Mouse (Mus musculus): Measurements from ENCODE around the gene Dgki. TPM values are rescaled to one million over a fixed set of nuclear protein-coding genes. Genes with fewer than 3 reads are reported as not detected.

Dgki gene
- polyA plus RNA-seq, 1 experiment from 2014 or later = 0.42 TPM

DNA sequence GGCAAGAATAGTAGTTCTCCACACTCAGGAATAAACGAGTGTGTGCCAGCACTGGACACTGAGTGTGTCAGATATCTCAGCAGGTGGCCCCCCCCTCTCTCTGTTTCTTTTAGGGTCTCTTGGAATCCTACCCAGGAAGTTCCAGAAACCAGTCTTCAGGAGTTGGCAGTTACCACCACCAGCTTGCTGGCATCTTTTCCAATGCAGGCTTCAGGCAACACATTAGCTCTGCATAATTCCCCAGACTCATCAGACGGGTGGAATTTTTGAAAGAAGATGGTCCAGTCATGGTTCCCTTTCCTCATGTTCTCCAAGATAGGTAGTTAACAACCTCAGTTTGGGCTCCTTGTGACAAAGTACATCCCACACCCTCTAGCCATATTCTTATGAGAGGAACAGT is 149.5 kb downstream of the Dgki start:
- no peak overlapping the region for H3K9ac ChIP-seq (ENCODE audit: low read depth, low read length)
- H3K27me3 ChIP-seq (replicated peaks; ENCODE audit: control insufficient read depth, insufficient read depth, low read length) = no peaks in the 10 kb centered on the region
- ATAC-seq = no peak
- H3K36me3 ChIP-seq (ENCODE audit: control insufficient read depth, insufficient read depth) = no peaks in the 10 kb centered on the region
- H3K27ac ChIP-seq (ENCODE audit: low read depth, low read length) = no peak overlapping the region
- H3K4me2 ChIP-seq (replicated peaks; ENCODE audit: low read depth) = no peak overlapping the region
- TF ChIP-seq CTCF (IDR thresholded peaks at IDR 0.05; ENCODE audit: low read depth) = no peak
- no peaks in the 10 kb centered on the region for H3K9me3 ChIP-seq (ENCODE audit: control insufficient read depth)
- H3K4me3 ChIP-seq (ENCODE audit: low read depth, low read length) = no peak overlapping the region
- 76% methylated on average over 2 of the region's 2 CpGs for WGBS
- H3K4me1 ChIP-seq (replicated peaks; ENCODE audit: control insufficient read depth, insufficient read depth, low read length) = no peaks in the 10 kb centered on the region

DNA sequence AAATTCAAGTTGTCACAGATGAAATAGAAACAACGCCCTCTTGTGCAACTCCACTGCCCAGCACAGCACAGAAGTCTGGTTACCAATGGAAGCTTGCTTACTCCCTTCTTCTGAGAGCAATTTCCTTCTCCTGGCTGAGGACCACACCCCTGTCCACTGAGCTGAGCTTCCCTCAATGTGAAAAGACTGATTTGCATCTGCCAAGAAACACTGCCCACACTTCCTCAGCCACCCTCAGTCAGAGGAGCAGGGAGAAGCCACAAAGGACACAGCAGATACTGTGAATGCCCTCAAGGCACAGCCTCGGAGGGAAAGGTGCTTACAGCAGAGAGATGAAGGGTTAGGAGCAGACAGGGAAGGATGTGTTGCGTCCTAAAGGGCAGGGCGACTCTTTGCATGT is 149.9 kb downstream of the Dgki start:
- H3K4me1 ChIP-seq (replicated peaks; ENCODE audit: control insufficient read depth, insufficient read depth, low read length) = no peaks in the 10 kb centered on the region
- 64% methylated on average over 4 of the region's 4 CpGs for WGBS
- ATAC-seq = no peak
- no peak overlapping the region for H3K4me3 ChIP-seq (ENCODE audit: low read depth, low read length)
- H3K9me3 ChIP-seq (ENCODE audit: control insufficient read depth) = no peaks in the 10 kb centered on the region
- H3K36me3 ChIP-seq (ENCODE audit: control insufficient read depth, insufficient read depth) = no peaks in the 10 kb centered on the region
- no peak overlapping the region for H3K27ac ChIP-seq (ENCODE audit: low read depth, low read length)
- H3K4me2 ChIP-seq (replicated peaks; ENCODE audit: low read depth) = no peak overlapping the region
- no peak for TF ChIP-seq CTCF (IDR thresholded peaks at IDR 0.05; ENCODE audit: low read depth)
- no peak overlapping the region for H3K9ac ChIP-seq (ENCODE audit: low read depth, low read length)
- no peaks in the 10 kb centered on the region for H3K27me3 ChIP-seq (replicated peaks; ENCODE audit: control insufficient read depth, insufficient read depth, low read length)

DNA sequence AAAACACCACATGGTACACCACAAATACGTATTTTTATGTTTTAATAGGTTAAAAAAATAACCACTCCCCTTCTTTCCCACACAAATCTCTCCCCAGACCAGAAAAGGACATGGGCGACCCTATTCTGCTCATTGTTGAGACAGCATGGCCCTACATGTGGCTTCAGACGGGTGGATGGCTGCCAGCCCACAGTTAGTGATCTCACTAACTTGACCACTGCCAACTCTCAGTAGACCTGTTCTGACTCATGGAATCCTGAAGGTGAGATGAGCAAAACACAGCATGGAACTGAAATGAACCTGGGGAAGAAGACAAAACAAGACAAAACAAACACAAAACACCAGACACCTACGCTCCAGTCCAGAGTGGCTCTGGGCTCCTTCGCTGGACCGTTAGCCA is 150.8 kb downstream of the Dgki start:
- WGBS = 93% methylated on average over 6 of the region's 6 CpGs
- H3K27ac ChIP-seq (ENCODE audit: low read depth, low read length) = no peak overlapping the region
- no peaks in the 10 kb centered on the region for H3K36me3 ChIP-seq (ENCODE audit: control insufficient read depth, insufficient read depth)
- ATAC-seq = no peak
- H3K27me3 ChIP-seq (replicated peaks; ENCODE audit: control insufficient read depth, insufficient read depth, low read length) = no peaks in the 10 kb centered on the region
- no peak overlapping the region for H3K4me2 ChIP-seq (replicated peaks; ENCODE audit: low read depth)
- no peak overlapping the region for H3K9ac ChIP-seq (ENCODE audit: low read depth, low read length)
- no peak for TF ChIP-seq CTCF (IDR thresholded peaks at IDR 0.05; ENCODE audit: low read depth)
- H3K4me1 ChIP-seq (replicated peaks; ENCODE audit: control insufficient read depth, insufficient read depth, low read length) = no peaks in the 10 kb centered on the region
- no peaks in the 10 kb centered on the region for H3K9me3 ChIP-seq (ENCODE audit: control insufficient read depth)
- no peak overlapping the region for H3K4me3 ChIP-seq (ENCODE audit: low read depth, low read length)

DNA sequence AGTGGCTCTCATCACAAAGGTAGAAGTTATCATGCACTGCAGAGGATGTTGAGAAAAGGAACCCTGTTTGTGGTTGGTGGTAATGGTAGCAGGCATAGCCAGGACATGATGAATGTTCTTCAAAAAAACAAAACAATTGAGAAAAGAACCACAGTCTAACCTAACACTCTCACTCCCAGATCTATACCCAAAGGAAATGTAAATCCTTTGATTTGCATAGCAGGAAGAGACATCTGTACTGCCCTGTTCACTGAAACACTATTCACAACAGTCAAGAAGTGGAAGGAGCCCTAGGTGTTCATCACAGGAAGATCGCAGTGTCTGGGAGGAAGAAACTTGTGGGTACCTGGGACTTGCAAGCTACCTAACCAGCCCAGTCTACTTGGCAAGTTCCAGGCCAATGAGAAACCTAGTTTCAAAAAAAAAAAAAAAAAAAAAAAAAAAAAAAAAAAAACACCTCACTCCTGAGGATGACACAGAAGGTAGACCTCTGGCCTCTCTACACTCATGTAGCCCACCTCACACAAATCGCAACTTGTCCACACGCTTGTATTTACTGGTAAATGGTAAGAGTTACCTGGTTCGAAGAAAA is 152.5 kb downstream of the Dgki start:
- H3K4me3 ChIP-seq (ENCODE audit: low read depth, low read length) = no peak overlapping the region
- H3K9me3 ChIP-seq (ENCODE audit: control insufficient read depth) = no peaks in the 10 kb centered on the region
- no peak for TF ChIP-seq CTCF (IDR thresholded peaks at IDR 0.05; ENCODE audit: low read depth)
- no peaks in the 10 kb centered on the region for H3K27me3 ChIP-seq (replicated peaks; ENCODE audit: control insufficient read depth, insufficient read depth, low read length)
- no peaks in the 10 kb centered on the region for H3K36me3 ChIP-seq (ENCODE audit: control insufficient read depth, insufficient read depth)
- H3K9ac ChIP-seq (ENCODE audit: low read depth, low read length) = no peak overlapping the region
- no peak overlapping the region for H3K4me2 ChIP-seq (replicated peaks; ENCODE audit: low read depth)
- 95% methylated on average over 4 of the region's 4 CpGs for WGBS
- H3K27ac ChIP-seq (ENCODE audit: low read depth, low read length) = no peak overlapping the region
- no peak for ATAC-seq
- H3K4me1 ChIP-seq (replicated peaks; ENCODE audit: control insufficient read depth, insufficient read depth, low read length) = no peaks in the 10 kb centered on the region

DNA sequence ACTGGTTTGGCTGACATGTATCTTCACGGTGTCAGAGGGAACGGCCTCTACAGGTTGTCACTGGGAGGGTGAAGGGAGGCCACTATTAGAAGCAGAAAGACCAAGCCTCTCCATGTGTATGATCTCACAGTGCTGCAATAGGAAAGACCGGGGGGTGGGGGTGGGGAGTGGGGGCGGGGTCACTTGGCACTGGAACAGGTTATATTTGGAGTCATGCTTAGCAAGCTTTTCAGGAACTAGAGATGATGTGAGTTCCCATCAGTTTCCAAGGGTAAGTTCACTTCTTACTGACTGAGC is 156.2 kb downstream of the Dgki start:
- no peaks in the 10 kb centered on the region for H3K27me3 ChIP-seq (replicated peaks; ENCODE audit: control insufficient read depth, insufficient read depth, low read length)
- H3K9ac ChIP-seq (ENCODE audit: low read depth, low read length) = no peak overlapping the region
- ATAC-seq = no peak
- no peaks in the 10 kb centered on the region for H3K36me3 ChIP-seq (ENCODE audit: control insufficient read depth, insufficient read depth)
- no peak overlapping the region for H3K4me2 ChIP-seq (replicated peaks; ENCODE audit: low read depth)
- TF ChIP-seq CTCF (IDR thresholded peaks at IDR 0.05; ENCODE audit: low read depth) = no peak
- H3K27ac ChIP-seq (ENCODE audit: low read depth, low read length) = no peak overlapping the region
- no peaks in the 10 kb centered on the region for H3K9me3 ChIP-seq (ENCODE audit: control insufficient read depth)
- H3K4me3 ChIP-seq (ENCODE audit: low read depth, low read length) = no peak overlapping the region
- 35% methylated on average over 4 of the region's 4 CpGs for WGBS
- no peaks in the 10 kb centered on the region for H3K4me1 ChIP-seq (replicated peaks; ENCODE audit: control insufficient read depth, insufficient read depth, low read length)

DNA sequence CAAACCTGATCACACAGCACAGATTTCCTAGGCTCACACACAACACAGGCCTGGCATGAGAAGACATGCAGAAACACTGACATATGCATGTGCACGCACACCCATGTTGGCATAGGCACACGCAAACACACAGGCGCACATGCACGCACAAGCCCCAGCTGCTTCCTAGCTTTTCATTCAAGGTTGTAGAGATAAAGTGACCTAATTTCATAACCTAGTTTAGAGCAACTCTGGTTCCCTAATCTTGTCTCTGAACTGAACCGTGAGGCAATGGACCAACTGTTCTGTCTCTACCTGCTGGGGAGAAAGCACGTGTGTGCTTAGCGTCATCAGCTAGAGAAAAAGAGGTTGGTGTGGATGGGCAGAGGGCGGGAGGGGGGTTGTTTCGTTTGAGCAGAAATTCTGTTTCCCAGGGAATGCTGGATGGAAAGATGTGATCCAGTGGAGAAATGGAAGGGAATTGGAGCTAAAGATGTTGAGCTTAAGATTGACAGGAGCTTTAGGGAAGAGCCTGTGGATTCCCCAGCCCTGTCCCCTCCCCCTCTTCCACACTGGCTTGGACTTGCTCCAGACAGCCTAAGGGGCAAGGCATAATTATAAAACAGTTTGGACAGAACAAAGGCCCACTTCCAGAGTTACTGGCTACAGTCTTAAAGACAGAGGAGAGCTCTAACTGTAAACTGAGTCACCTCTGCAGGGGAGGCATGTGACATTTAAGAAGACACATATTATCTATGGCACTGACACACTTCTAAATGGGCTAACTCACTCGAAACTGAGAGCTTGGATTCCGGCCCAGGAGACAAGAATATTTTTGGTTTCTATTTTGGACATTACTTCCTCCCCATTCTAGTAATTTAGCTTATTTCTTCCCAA is 156.8 kb downstream of the Dgki start:
- no peak for TF ChIP-seq CTCF (IDR thresholded peaks at IDR 0.05; ENCODE audit: low read depth)
- Histone ChIP-seq H3K9ac (ENCODE audit: low read depth, low read length) (no peak overlapping the region), H3K27ac (ENCODE audit: low read depth, low read length) (no peak overlapping the region), H3K4me2 (replicated peaks; ENCODE audit: low read depth) (no peak overlapping the region), H3K4me3 (ENCODE audit: low read depth, low read length) (no peak overlapping the region), H3K27me3 (replicated peaks; ENCODE audit: control insufficient read depth, insufficient read depth, low read length) (no peaks in the 10 kb centered on the region), H3K36me3 (ENCODE audit: control insufficient read depth, insufficient read depth) (no peaks in the 10 kb centered on the region), H3K9me3 (ENCODE audit: control insufficient read depth) (no peaks in the 10 kb centered on the region), H3K4me1 (replicated peaks; ENCODE audit: control insufficient read depth, insufficient read depth, low read length) (no peaks in the 10 kb centered on the region)
- no peak for ATAC-seq
- 78% methylated on average over 11 of the region's 11 CpGs for WGBS
